Mouse (Mus musculus): ENCODE measurements around the gene Defb48.

The Defb48 gene

GRCm38 (mm10) chr14:62984410-62984809 is at the start of gene Defb48:
TSS of gene Defb48 (minus strand) at chr14:62984510.
- no peak for DNase-seq

- DNase-seq: no peak
These were observed 36.3 kb upstream of the Defb48 start for GRCm38 (mm10) chr14:63020524-63021156.

- DNase-seq: no peak
These were observed 30.4 kb upstream of the Defb48 start for GRCm38 (mm10) chr14:63014667-63015066.

GRCm38 (mm10) chr14:63013082-63013481 is 28.8 kb upstream of the Defb48 start:
- DNase-seq: no peak

DNA sequence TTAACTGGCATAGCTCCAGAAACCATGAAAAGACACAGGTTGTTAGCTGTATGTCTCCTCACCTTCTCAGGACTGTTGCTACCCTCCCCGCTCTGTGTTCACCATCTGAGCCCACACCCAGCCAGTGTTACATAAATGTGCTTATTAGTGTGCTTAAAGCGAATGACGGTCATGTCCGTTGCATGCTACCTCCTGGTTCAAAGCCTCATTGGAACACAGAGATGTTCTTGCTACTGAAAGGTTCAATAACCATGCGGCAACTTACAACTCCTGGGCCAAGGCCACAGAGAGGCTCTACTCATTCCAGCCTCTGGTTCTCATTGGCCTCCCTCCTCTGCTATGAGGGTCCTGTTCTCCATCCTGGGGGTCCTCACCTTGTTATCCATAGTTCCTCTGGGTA is 27.2 kb upstream of the Defb48 start, which contains the start of gene Defb43:
Gene Defb43 (plus strand): TSS at position 301 of the 400 bp plus-strand sequence.
- no peak for DNase-seq

DNA sequence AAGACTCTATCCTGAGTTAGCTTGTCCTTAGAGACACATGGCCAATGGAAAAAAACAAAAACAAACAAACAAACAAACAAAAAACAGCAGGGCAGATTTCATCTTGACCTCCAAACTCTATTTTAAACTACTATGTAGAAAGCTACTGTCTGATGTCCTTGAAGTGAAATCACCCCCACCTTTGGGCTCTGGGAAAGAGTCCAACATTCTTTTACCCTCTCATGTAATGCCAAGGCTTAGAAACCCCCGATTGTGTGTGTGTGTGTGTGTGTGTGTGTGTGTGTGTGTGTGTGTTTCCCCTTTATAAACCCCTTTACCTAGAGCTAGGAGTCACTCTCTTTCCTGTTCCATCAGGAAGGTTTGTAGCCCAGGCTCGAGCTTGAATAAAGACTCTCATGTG is 18.3 kb upstream of the Defb48 start:
- no peak for DNase-seq

DNA sequence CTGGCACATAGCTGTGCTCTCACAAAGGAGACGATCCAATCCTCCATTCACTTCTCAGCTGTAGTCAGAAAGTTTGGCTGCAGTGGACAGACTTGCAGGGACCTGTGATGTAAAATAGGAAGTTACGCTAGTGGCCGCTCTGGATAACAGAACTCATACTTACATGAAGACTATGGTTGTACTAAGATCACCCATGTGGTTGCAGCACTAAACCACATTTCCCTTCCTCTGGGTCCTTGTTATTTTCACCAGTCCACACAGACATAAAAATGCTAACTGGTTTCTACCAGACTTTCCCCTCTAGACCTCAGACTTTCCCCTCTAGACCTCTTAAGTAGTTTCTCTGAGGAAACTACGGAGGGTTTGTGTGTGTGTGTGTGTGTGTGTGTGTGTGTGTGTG is 14.7 kb upstream of the Defb48 start:
- DNase-seq: no peak

DNA sequence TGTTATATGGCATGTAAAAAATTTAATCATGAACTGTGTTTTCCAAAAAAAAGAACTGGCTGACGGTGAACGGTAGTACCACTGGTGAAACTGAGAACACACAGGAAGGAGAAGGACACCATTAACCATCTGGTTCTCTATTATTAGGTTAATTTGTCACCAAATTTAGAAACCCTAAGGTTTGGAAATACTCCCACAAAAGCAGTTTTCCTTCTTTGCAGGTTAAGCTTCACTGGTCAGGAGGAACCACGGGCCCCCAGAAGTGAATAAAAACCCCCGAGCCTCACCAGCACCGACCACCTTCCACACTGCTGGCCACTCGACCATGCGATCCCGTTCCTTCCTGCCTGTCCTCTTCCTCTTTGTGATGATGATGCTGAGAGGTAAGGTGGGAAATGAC is 13.5 kb upstream of the Defb48 start, which contains the start of gene Defb47:
Gene Defb47 (plus strand): TSS at position 301 of the 400 bp plus-strand sequence.
- DNase-seq: no peak

- no peak for DNase-seq
These were observed 7.7 kb upstream of the Defb48 start for GRCm38 (mm10) chr14:62991849-62992510.

- DNase-seq: no peak
These were observed 7.0 kb upstream of the Defb48 start for GRCm38 (mm10) chr14:62991271-62991670.

- no peak for DNase-seq
These were observed 4.5 kb downstream of the Defb48 start for GRCm38 (mm10) chr14:62979815-62980214.

- DNase-seq: peak; percentile 62 to 71
These were observed 9.3 kb downstream of the Defb48 start for GRCm38 (mm10) chr14:62975046-62975445.

- DNase-seq: no peak
These were observed 18.3 kb downstream of the Defb48 start for GRCm38 (mm10) chr14:62965811-62966520.

DNA sequence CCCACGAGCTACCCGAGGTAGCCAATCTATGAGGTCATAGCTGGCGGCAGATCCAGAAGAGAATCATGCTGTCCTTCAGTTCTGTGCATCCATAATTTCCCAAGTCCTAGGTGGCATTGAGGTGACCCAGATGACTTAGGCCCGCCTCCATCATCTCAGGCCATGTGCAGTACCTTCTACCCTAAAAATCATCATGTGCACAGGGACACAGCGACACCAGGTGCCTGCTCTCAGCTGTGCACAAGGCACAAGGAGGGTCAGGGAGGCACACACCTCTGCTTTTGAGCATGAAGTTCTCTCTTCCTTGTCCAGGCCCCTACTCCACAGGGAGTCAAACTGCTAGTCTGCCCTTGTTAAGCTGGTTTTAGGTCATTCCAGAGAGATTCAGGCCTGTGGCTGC is 19.0 kb downstream of the Defb48 start:
- no peak for DNase-seq

GRCm38 (mm10) chr14:62963632-62964031 is 20.7 kb downstream of the Defb48 start:
- DNase-seq: no peak

- DNase-seq: no peak
These were observed 28.2 kb downstream of the Defb48 start for GRCm38 (mm10) chr14:62956091-62956490.

DNA sequence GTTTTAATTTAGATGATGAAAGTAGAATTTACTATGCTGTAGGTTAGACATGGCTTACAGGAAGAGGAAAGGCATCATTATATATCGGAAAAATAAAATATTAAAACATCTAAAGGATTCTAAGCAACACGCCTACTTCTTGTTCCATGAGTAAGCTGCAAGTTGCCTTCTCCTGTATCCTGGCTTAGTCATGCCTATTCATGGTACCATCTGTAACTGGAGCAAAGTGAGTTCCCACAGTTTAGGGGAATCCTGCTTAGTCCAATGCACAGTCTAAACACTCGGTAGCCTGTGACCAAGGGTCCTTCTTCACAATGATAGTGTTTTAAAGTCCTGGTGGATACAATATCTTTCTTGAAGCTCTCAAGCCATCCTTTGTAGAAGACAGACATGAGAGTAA is 37.5 kb downstream of the Defb48 start:
- DNase-seq: no peak

DNA sequence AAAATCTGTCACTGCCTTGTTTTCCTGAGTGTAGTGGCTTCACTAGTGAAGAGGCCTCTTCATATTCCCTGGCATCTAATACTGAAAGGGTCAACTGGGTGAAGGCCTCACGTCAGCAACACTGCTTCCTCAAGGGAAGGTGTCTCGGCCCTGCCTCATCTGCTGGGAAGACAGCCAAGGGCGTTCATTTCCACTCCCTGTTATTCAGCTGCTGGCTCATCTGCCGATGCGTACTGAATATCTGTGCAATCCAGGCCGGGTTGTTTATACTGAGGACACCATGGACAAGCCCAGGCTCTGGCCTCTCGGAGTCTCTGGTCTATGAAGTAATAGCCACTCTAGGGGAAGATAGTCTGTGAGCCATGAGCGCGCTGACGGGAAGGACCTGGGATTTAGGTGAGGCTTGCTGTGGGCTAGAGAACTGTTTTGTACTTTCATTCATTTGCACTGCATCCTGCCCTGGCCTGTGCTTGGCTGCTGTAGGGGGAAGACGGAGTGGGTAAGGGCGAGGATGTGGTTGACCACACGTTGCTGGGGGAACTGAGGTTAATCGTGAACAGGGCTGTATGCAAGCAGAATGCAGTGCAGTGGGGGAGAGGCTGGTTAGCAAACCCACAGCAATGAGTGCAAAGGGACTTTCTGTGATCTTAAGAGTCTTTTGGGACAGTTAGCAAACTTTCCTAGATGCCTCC is 43.8 kb downstream of the Defb48 start:
- DNase-seq: no peak

DNA sequence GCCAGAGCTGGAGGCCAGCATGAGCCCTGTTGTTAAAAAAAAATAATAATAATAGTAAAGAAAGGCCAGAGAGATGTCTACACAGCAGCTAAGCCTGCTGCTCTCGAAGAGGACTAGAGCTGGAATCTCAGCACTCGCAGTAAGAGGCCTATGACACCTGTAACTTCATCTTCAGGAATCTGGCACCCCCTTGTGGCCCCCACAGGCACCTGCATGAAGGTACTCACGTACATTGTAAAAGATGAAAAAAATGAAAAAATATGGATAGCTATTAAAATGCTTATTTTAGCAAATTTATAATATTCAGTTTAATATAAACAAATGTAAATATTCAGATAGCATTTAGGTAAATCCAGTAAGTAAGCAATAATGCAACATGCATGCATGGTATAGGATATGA is 44.9 kb downstream of the Defb48 start:
- DNase-seq: no peak

- peak; percentile 25 to 38 for DNase-seq
These were observed 46.6 kb downstream of the Defb48 start for GRCm38 (mm10) chr14:62937675-62938074.

- no peak for DNase-seq
These were observed 47.5 kb downstream of the Defb48 start for GRCm38 (mm10) chr14:62936631-62937380.

DNA sequence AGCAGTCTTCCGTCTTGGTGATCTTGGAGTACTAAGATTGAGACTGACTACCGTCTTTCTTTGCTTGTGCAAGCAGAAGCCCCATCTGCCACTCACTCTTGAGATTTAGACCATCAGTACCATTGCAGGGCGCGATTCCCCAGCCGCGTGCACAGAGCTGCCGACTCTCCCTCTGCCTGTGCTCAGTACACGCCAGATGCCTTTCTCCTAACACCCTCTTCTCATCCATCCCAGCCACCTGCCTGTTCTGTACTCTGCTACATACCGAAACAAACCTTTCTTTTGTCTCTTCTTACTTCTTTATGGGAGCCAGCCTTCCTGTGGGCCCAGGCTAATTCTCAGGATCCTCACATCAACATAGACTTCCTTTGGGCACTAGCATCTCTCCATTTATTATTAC is 48.9 kb downstream of the Defb48 start:
- DNase-seq: no peak

All from cerebellum, postnatal 36 days (tissue).